Mouse (Mus musculus) kidney, postnatal 0 days (tissue): ENCODE data around the gene Tmem150c. TPM values are rescaled to one million over a fixed set of nuclear protein-coding genes. Genes with fewer than 3 reads are reported as not detected.

Experiments
- ATAC-seq: fragments of 200-750 bp; cut with Nextera tagmentation; replicated peaks from 2 replicates; pipeline ENCODE4 v1.8.0; 2017; ENCODE audit warnings: low read depth, moderate number of reproducible peaks, moderate TSS enrichment, moderate library complexity; ENCODE audit not compliant: low FRiP score
- DNase-seq: peaks from one replicate; pipeline ENCODE4 v3.0.0-alpha.2; 2016; ENCODE audit warnings: low spot score
- H3K27ac ChIP-seq: fragments of 300-500 bp; sonication (generic); 2 replicates; pipeline ENCODE4 v1.5.1; 2014; ENCODE audit warnings: mild to moderate bottlenecking
- H3K27me3 ChIP-seq: fragments of 300-500 bp; sonication (generic); 2 replicates; pipeline ENCODE4 v1.6.1; 2014; ENCODE audit warnings: low read length, mixed read lengths; ENCODE audit not compliant: insufficient read depth
- H3K36me3 ChIP-seq: fragments of 300-500 bp; sonication (generic); 2 replicates; pipeline ENCODE4 v1.6.1; 2014; ENCODE audit warnings: low read length, mixed read lengths; ENCODE audit not compliant: insufficient read depth
- H3K4me1 ChIP-seq: fragments of 300-500 bp; sonication (generic); replicated peaks from 2 replicates; pipeline ENCODE4 v1.6.1; 2014; ENCODE audit warnings: antibody characterized with exemption, low read length, mixed read lengths; ENCODE audit not compliant: insufficient read depth
- H3K4me2 ChIP-seq: fragments of 300-500 bp; sonication (generic); 2 replicates; pipeline ENCODE4 v1.6.1; 2014; ENCODE audit warnings: mild to moderate bottlenecking, low read length, moderate library complexity, mixed read lengths
- H3K4me3 ChIP-seq: fragments of 300-500 bp; sonication (generic); replicated peaks from 2 replicates; pipeline ENCODE4 v1.5.1; 2014; ENCODE audit warnings: low read depth, low read length
- H3K9ac ChIP-seq: fragments of 300-500 bp; sonication (generic); 2 replicates; pipeline ENCODE4 v1.6.1; 2014; ENCODE audit warnings: low read depth, low read length
- H3K9me3 ChIP-seq: fragments of 300-500 bp; sonication (generic); replicated peaks from 2 replicates; pipeline ENCODE4 v1.6.1; 2016; ENCODE audit warnings: low read length, inconsistent platforms, mixed read lengths
- CTCF ChIP-seq: IDR thresholded peaks from 2 replicates; pipeline ENCODE4 v1.5.1; 2016; ENCODE audit warnings: antibody characterized with exemption, low read depth, mild to moderate bottlenecking, moderate library complexity
- WGBS: fragments of 180-500 bp; shearing (Covaris S2); extraction: QIAGEN DNeasy Blood & Tissue Kit; methylation state at CpG from one replicate; pipeline ENCODE4 v1.1.7; 2014; 5-methylcytosine and 5-hydroxymethylcytosine counted together
- polyA plus RNA-seq: library from polyadenylated mRNA; unstranded; fragments of >200 nt; fragmentation: Nextera tagmentation; extraction: Ambion mirVana; gene quantifications from 2 replicates; pipeline ENCODE4 v1.2.1, GENCODE M21; 2015

The Tmem150c gene
- polyA plus RNA-seq, 1 experiment from 2014 or later, result 26.3 TPM

GRCm38 (mm10) chr5:100144836-100145235 is 14.8 kb downstream of the Tmem150c start:
- H3K9me3 ChIP-seq, result no peaks in the 10 kb centered on the region
- no peaks in the 10 kb centered on the region for H3K27me3 ChIP-seq
- no peaks in the 10 kb centered on the region for H3K4me1 ChIP-seq
- H3K27ac ChIP-seq, result no peak overlapping the region
- H3K9ac ChIP-seq, result no peak overlapping the region
- no peaks in the 10 kb centered on the region for H3K36me3 ChIP-seq
- no peak overlapping the region for H3K4me2 ChIP-seq
- DNase-seq (no peak), ATAC-seq (no peak)
- 66% methylated on average over 7 of the region's 7 CpGs for WGBS
- no peak for TF ChIP-seq CTCF
- H3K4me3 ChIP-seq, result no peak overlapping the region

DNA sequence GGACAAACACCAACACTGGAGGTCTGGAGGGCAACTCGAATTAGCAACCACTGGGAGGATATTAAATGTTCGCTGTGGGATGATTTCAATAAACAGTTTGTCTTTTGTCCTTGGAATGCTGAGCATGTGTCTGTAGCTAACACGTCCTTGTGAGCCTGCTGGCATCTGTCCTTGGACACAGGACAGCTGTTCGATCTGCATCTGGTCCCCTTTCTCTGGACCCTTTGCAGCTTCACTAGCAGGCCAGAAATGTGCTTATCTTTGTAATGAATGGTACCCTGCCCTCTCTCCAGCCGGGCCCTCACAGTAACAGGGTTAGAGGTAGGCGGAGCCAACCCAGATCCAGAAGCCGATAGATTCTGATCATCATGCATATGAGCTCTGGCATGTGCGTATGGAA is 32.3 kb downstream of the Tmem150c start:
- 35% methylated on average over 8 of the region's 8 CpGs for WGBS
- DNase-seq (peak; percentile 64), ATAC-seq (no peak)
- H3K4me1 ChIP-seq, result no peaks in the 10 kb centered on the region
- H3K4me2 ChIP-seq, result no peak overlapping the region
- no peak overlapping the region for H3K4me3 ChIP-seq
- no peak for TF ChIP-seq CTCF
- H3K9ac ChIP-seq, result no peak overlapping the region
- no peak overlapping the region for H3K27ac ChIP-seq
- H3K9me3 ChIP-seq, result no peaks in the 10 kb centered on the region
- H3K27me3 ChIP-seq, result no peaks in the 10 kb centered on the region
- no peaks in the 10 kb centered on the region for H3K36me3 ChIP-seq

GRCm38 (mm10) chr5:100125409-100126123 is 34.0 kb downstream of the Tmem150c start:
- Histone ChIP-seq H3K4me3 (no peak overlapping the region), H3K27ac (peak overlapping the region; percentile 81), H3K9ac (no peak overlapping the region), H3K36me3 (no peaks in the 10 kb centered on the region), H3K27me3 (no peaks in the 10 kb centered on the region), H3K4me1 (0 out of 2 replicates have a peak, but pooled peaks cover 3% of the 10 kb centered on the region), H3K4me2 (no peak overlapping the region), H3K9me3 (no peaks in the 10 kb centered on the region)
- WGBS, result 28% methylated on average over 12 of the region's 12 CpGs
- ATAC-seq (peak; percentile 55), DNase-seq (peak; percentile 89)
- TF ChIP-seq CTCF, result no peak

DNA sequence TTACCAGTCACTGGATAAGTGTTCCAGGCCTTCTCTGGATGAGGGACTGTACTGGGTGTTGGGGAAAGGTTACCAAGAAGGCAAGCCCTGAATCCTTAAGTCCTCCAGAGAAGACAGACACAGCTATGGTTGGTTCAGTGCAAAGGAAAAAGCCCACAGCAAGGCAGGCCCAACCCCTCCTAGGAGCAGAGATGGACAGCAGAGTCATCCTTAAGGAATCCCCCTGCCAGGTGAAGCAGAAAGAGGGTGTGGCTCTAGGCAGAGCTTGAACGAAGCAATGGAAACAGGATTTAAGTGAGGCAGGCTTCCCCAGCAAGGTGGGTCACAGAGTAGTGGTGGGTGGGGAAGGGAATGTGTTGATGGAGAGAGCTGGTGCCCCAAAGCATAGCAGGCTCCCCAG is 35.1 kb downstream of the Tmem150c start:
- H3K9ac ChIP-seq, result no peak overlapping the region
- H3K27me3 ChIP-seq, result no peaks in the 10 kb centered on the region
- TF ChIP-seq CTCF, result no peak
- 0 out of 2 replicates have a peak, but pooled peaks cover 3% of the 10 kb centered on the region for H3K4me1 ChIP-seq
- ATAC-seq (peak; percentile 47), DNase-seq (peak; percentile 55)
- no peaks in the 10 kb centered on the region for H3K9me3 ChIP-seq
- no peak overlapping the region for H3K4me3 ChIP-seq
- WGBS, result 23% methylated on average over 1 of the region's 1 CpGs
- no peak overlapping the region for H3K27ac ChIP-seq
- H3K4me2 ChIP-seq, result no peak overlapping the region
- H3K36me3 ChIP-seq, result no peaks in the 10 kb centered on the region

DNA sequence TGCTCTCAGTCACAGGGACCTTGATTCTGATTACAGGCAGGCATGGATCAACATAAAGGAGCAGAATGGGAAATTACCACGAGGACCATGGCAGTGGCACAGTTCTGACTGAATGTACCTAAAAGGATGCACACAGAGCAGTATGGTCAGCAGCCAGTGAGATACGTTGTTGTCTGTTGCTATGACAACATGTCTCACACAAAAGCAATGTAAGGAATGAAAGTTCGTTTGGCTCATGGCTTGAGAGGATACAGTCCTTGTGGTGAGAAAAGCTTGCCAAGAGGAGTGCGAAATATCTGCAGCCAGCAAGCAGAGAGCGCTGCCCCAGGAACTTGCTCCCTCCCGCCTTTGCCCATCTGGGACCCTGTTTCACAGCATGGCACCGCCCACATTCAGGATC is 36.3 kb downstream of the Tmem150c start:
- no peak for DNase-seq
- no peaks in the 10 kb centered on the region for H3K9me3 ChIP-seq
- WGBS, result 70% methylated on average over 7 of the region's 7 CpGs

GRCm38 (mm10) chr5:100121170-100121569 is 38.4 kb downstream of the Tmem150c start:
- Histone ChIP-seq H3K9ac (no peak overlapping the region), H3K27ac (no peak overlapping the region), H3K4me1 (0 out of 2 replicates have a peak, but pooled peaks cover 3% of the 10 kb centered on the region), H3K27me3 (no peaks in the 10 kb centered on the region), H3K36me3 (no peaks in the 10 kb centered on the region), H3K4me3 (no peak overlapping the region), H3K4me2 (no peak overlapping the region), H3K9me3 (no peaks in the 10 kb centered on the region)
- DNase-seq, result no peak
- ATAC-seq, result no peak
- 50% methylated on average over 7 of the region's 7 CpGs for WGBS
- TF ChIP-seq CTCF, result no peak

More for the DNA sequence above, 36.3 kb downstream of the Tmem150c start:
- Histone ChIP-seq H3K4me1 (0 out of 2 replicates have a peak, but pooled peaks cover 3% of the 10 kb centered on the region), H3K4me2 (no peak overlapping the region), H3K27ac (no peak overlapping the region), H3K9ac (no peak overlapping the region), H3K27me3 (no peaks in the 10 kb centered on the region), H3K4me3 (no peak overlapping the region), H3K36me3 (no peaks in the 10 kb centered on the region)
- TF ChIP-seq CTCF, result no peak
- ATAC-seq, result no peak
